Mouse (Mus musculus) heart, adult 2 months (tissue): ENCODE data around the gene Keap1. TPM values are rescaled to one million over a fixed set of nuclear protein-coding genes. Genes with fewer than 3 reads are reported as not detected.
A peak's percentile ranks its signal among the peaks of the same experiment; 100 is the strongest.

Experiments used
- DNase-seq, 2 experiments: peaks; one replicate each; pipeline ENCODE4 v3.0.0; 2021
- H3K27ac ChIP-seq: fragments of 200-600 bp; 2 replicates; pipeline ENCODE4 v1.8.1; 2022
- H3K27me3 ChIP-seq: fragments of 200-500 bp; 2 replicates; pipeline ENCODE4 v1.6.1; 2012; ENCODE audit warnings: mild to moderate bottlenecking, low read length, inconsistent platforms, mixed read lengths; ENCODE audit not compliant: control insufficient read depth, insufficient read depth
- H3K36me3 ChIP-seq: fragments of 200-500 bp; 2 replicates; pipeline ENCODE4 v1.6.1; 2012; ENCODE audit warnings: low read length, inconsistent platforms; ENCODE audit not compliant: control insufficient read depth, insufficient read depth
- H3K4me1 ChIP-seq: fragments of 200-500 bp; 2 replicates; pipeline ENCODE4 v1.6.1; 2011; ENCODE audit warnings: low read length; ENCODE audit not compliant: control insufficient read depth, insufficient read depth
- H3K4me3 ChIP-seq: fragments of 200-600 bp; 2 replicates; pipeline ENCODE4 v1.8.1; 2022
- H3K79me2 ChIP-seq: fragments of 200-500 bp; replicated peaks from 2 replicates; pipeline ENCODE4 v1.6.1; 2012; ENCODE audit warnings: mild to moderate bottlenecking, inconsistent platforms, low read length, moderate library complexity, mixed read lengths; ENCODE audit not compliant: control insufficient read depth, insufficient read depth
- H3K9ac ChIP-seq: fragments of 200-500 bp; 2 replicates; pipeline ENCODE4 v1.6.1; 2012; ENCODE audit warnings: low read depth, mild to moderate bottlenecking, control low read depth, inconsistent platforms, low read length, mixed read lengths
- CTCF ChIP-seq: fragments of 200-600 bp; IDR thresholded peaks from 2 replicates; pipeline ENCODE4 v1.8.1; 2022; ENCODE audit warnings: antibody characterized with exemption, mild to moderate bottlenecking, moderate library complexity
- EP300 ChIP-seq: fragments of 200-500 bp; IDR thresholded peaks from 2 replicates; pipeline ENCODE4 v1.6.1; 2011; ENCODE audit warnings: low read depth, low read length, control low read depth; ENCODE audit not compliant: insufficient read depth
- POLR2A ChIP-seq: fragments of 200-500 bp; IDR thresholded peaks from 2 replicates; pipeline ENCODE4 v1.6.1; 2011; ENCODE audit warnings: mild to moderate bottlenecking, low read depth, low read length, control low read depth; ENCODE audit not compliant: insufficient read depth
- WGBS: fragments of 180-500 bp; shearing (Covaris S2); methylation state at CpG from one replicate; pipeline ENCODE4 v1.1.7; 2018; 5-methylcytosine and 5-hydroxymethylcytosine counted together
- intact Hi-C: fragments of 180-260 bp; cut with DNase I; formaldehyde crosslinking; loops from one replicate; pipeline ENCODE4 v1.15.1; 2025
- polyA plus RNA-seq: library from polyadenylated mRNA; depleted of rRNA; stranded (reverse); fragments of >200 nt; gene quantifications from 2 replicates; pipeline ENCODE4 v1.2.3, GENCODE M21; 2012
- total RNA-seq, 2 experiments: library from RNA; stranded (reverse); gene quantifications; 2 replicates each; pipeline ENCODE4 v1.2.3; 2021

The Keap1 gene
- total and polyA plus RNA-seq, 3 experiments: 37.6 to 47.2 (median 40.4) TPM

DNA sequence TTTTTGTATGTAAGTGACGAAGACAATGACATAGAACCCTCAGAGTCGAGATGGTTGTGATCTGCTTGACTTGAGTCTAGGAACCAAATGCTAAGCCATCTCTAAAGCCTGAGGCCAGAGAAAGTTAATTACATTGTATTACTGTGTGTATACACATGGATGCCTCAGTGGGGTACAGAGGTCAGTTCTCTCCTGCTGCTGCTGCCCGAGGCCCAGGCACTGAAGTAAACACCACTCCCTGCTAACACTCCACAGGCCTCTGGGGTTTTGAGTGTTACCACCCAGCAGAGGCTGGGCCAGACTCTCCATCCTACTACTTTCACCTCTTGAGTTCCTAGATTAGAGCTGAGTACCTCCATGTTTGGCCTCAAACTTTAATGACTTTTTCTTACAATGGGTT is 44.8 kb upstream of the Keap1 start:
- no peak for DNase-seq
- WGBS: 89% methylated on average over 3 of the region's 3 CpGs
- peaks cover 5% of the 10 kb centered on the region for H3K4me1 ChIP-seq
- no peaks in the 10 kb centered on the region for H3K79me2 ChIP-seq
- H3K9ac ChIP-seq: no peak overlapping the region
- no peak overlapping the region for H3K4me3 ChIP-seq
- intact Hi-C loops: loop anchor here (10.0 kb wide), 1 partner anchor 389 kb away; the partner anchor contains the start of gene Eif3g
- H3K36me3 ChIP-seq: peaks cover 4% of the 10 kb centered on the region
- no peak overlapping the region for H3K27ac ChIP-seq
- H3K27me3 ChIP-seq: no peaks in the 10 kb centered on the region
- no peak for TF ChIP-seq EP300
- TF ChIP-seq CTCF: no peak
- no peak for TF ChIP-seq POLR2A

DNA sequence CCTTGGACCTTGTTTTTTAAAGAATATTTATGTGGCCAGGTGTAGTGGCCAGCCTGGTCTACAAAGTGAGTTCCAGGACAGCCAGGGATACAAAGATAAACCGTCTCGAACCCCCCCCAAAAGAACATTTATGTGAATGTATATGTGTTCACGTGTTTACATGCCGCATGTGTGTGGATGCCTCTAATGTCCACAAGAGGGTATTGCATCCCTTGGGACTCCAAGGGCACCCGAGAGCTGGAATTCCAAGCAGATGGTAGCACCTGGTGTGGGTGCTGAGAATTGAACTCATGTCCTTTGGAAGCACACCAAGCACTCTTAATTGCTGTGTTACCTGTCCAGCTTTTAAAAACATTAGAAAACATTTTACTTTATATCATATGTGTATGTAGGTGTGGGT is 44.4 kb upstream of the Keap1 start:
- no peak overlapping the region for H3K27ac ChIP-seq
- TF ChIP-seq EP300 (no peak), POLR2A (no peak), CTCF (0 out of 2 replicates have a peak, but pooled peaks have one; percentile 13)
- WGBS: 89% methylated on average over 5 of the region's 5 CpGs
- H3K4me3 ChIP-seq: no peak overlapping the region
- no peaks in the 10 kb centered on the region for H3K27me3 ChIP-seq
- H3K9ac ChIP-seq: no peak overlapping the region
- no peak for DNase-seq
- H3K4me1 ChIP-seq: peaks cover 5% of the 10 kb centered on the region
- intact Hi-C loops: loop anchor here (10.0 kb wide), 1 partner anchor 389 kb away; the partner anchor contains the start of gene Eif3g
- no peaks in the 10 kb centered on the region for H3K79me2 ChIP-seq
- peaks cover 2% of the 10 kb centered on the region for H3K36me3 ChIP-seq

- no peaks in the 10 kb centered on the region for H3K27me3 ChIP-seq
- intact Hi-C loops: no loop called here
- H3K4me1 ChIP-seq: peaks cover 2% of the 10 kb centered on the region; the same call in 1 of the 2 replicates
- no peaks in the 10 kb centered on the region for H3K79me2 ChIP-seq
- DNase-seq: peak in 1 of 2 experiments; percentile 32
- 81% methylated on average over 5 of the region's 5 CpGs for WGBS
- TF ChIP-seq CTCF (no peak), POLR2A (no peak), EP300 (no peak)
- H3K27ac ChIP-seq: no peak overlapping the region
- no peak overlapping the region for H3K9ac ChIP-seq
- H3K36me3 ChIP-seq: no peaks in the 10 kb centered on the region; the same call in 1 of the 2 replicates
- H3K4me3 ChIP-seq: no peak overlapping the region
These were observed 38.6 kb upstream of the Keap1 start for GRCm38 (mm10) chr9:21277776-21278175.

DNA sequence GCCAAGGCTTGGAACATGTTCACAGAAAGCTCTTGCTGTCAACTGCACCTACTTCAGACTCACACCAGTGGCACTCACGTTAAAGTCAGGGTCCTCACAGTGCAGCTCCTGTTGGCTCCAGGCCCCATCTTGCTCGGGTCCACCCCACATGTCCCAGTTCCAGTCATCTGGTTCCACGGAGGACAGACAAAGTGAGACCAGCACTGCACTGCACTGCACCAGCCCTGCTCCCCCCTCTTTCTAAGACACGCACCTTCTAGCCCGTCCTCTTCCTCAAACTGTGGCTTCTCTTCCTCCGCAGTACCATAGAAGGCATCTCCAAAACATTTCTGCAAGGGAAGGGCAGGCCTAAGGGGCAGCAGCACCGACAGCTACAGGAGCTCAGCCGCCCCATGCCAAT is 37.1 kb upstream of the Keap1 start:
- Histone ChIP-seq H3K79me2 (no peaks in the 10 kb centered on the region), H3K36me3 (no peaks in the 10 kb centered on the region; the same call in 1 of the 2 replicates), H3K27ac (no peak overlapping the region), H3K9ac (no peak overlapping the region), H3K27me3 (no peaks in the 10 kb centered on the region), H3K4me3 (no peak overlapping the region), H3K4me1 (peaks cover 2% of the 10 kb centered on the region; the same call in 1 of the 2 replicates)
- 74% methylated on average over 8 of the region's 8 CpGs for whole genome bisulfite sequencing
- no peak for TF ChIP-seq CTCF
- TF ChIP-seq POLR2A: 0 out of 2 replicates have a peak, but pooled peaks have one; percentile 9
- intact Hi-C loops: no loop called here
- no peak for DNase-seq

DNA sequence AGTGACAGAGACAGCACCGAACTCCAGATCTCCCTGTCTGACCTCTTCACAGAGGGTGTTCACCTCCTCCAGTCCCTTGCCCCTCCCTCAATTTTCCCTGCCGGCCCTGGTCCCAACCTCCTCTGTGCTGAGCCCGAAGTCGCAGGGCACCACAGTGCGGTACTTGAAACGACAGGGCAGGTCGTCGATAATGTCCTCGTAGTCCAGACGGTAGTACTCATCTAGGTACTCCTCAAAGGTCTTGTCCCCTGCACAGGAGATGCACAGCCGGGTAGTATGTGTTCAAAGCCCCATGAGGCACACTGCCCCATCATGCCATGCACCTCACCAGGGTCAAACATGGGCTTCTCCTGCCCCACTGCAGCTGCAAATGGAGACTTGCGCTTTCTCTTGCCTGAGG is 36.6 kb upstream of the Keap1 start:
- TF ChIP-seq POLR2A: no peak
- intact Hi-C loops: no loop called here
- no peaks in the 10 kb centered on the region for H3K79me2 ChIP-seq
- no peaks in the 10 kb centered on the region for H3K27me3 ChIP-seq
- DNase-seq: no peak
- H3K9ac ChIP-seq: no peak overlapping the region
- no peaks in the 10 kb centered on the region; the same call in 1 of the 2 replicates for H3K36me3 ChIP-seq
- H3K4me1 ChIP-seq: peaks cover 2% of the 10 kb centered on the region; the same call in 1 of the 2 replicates
- no peak overlapping the region for H3K27ac ChIP-seq
- 85% methylated on average over 12 of the region's 12 CpGs for WGBS
- H3K4me3 ChIP-seq: no peak overlapping the region

DNA sequence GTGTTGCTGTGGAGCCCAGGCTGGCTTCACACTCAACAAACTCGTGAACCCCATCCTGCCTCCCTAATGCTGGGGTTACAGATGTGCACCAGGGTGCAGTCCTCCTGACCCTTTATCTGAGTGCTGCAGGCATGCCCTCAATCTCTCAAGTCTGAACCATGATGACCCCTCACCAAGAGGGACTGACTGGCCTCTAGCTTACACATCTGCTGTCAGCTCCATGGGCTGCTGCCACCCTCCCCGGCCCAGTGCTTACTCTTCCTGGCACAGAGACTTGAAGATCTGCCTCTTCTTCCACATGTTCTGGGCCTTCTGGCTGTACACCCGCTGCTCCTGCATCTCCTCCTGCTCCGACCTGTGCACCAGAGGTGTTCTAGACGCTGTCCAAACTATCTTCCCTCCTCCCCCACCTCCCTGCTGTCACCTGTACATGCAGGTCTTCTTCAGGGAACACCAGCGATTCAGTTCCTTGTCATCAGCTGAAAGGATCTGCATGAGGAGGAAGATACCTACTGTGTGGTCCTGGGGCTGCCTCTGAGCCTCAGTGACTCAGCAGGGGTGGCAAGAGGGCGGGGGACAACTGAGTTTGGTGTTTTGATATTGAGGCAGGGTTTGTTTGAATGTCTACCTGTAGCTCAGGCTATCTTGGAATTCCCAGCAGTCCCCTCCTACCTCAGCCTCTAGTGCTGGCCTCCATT is 36.0 kb upstream of the Keap1 start:
- no peak for TF ChIP-seq EP300
- Histone ChIP-seq H3K4me3 (no peak overlapping the region), H3K4me1 (peaks cover 2% of the 10 kb centered on the region; the same call in 1 of the 2 replicates), H3K27ac (no peak overlapping the region), H3K9ac (no peak overlapping the region), H3K36me3 (no peaks in the 10 kb centered on the region; the same call in 1 of the 2 replicates), H3K27me3 (no peaks in the 10 kb centered on the region), H3K79me2 (no peaks in the 10 kb centered on the region; the same call in 1 of the 2 replicates)
- DNase-seq: no peak
- WGBS: 75% methylated on average over 7 of the region's 7 CpGs
- intact Hi-C loops: no loop called here
